Mouse (Mus musculus): ENCODE data around the gene Tbc1d25. TPM values are rescaled to one million over a fixed set of nuclear protein-coding genes. Genes with fewer than 3 reads are reported as not detected.
A peak's percentile ranks its signal among the peaks of the same experiment; 100 is the strongest.

Tbc1d25 gene
- polyA plus RNA-seq, 1 experiment from 2014 or later = 12.6 TPM

GRCm38 (mm10) chrX:8192126-8192639 lies 16.2 kb upstream of the Tbc1d25 start:
- 18% methylated on average over 13 of the region's 13 CpGs for WGBS
- Histone ChIP-seq H3K9me3 (ENCODE audit: low read length) (no peaks in the 10 kb centered on the region), H3K4me3 (ENCODE audit: low read length) (peak overlapping the region; percentile 61), H3K9ac (replicated peaks; ENCODE audit: low read length) (peak overlapping the region; percentile 74), H3K27me3 (ENCODE audit: insufficient read depth, low read length) (no peaks in the 10 kb centered on the region), H3K27ac (ENCODE audit: low read length) (0 out of 2 replicates have a peak overlapping the region, but pooled peaks have one; percentile 38), H3K4me2 (replicated peaks; ENCODE audit: low read depth, low read length) (peak overlapping the region; percentile 67), H3K4me1 (ENCODE audit: insufficient read depth, low read length) (no peaks in the 10 kb centered on the region), H3K36me3 (ENCODE audit: insufficient read depth, low read length) (no peaks in the 10 kb centered on the region)
- ATAC-seq (ENCODE audit: low FRiP score, low TSS enrichment) = peak; percentile 57; the same call in 1 of the 2 replicates

- Histone ChIP-seq H3K4me3 (ENCODE audit: low read length) (no peak overlapping the region), H3K27me3 (ENCODE audit: insufficient read depth, low read length) (no peaks in the 10 kb centered on the region), H3K36me3 (ENCODE audit: insufficient read depth, low read length) (no peaks in the 10 kb centered on the region), H3K9ac (replicated peaks; ENCODE audit: low read length) (no peak overlapping the region), H3K9me3 (ENCODE audit: low read length) (no peaks in the 10 kb centered on the region), H3K27ac (ENCODE audit: low read length) (no peak overlapping the region), H3K4me1 (ENCODE audit: insufficient read depth, low read length) (no peaks in the 10 kb centered on the region), H3K4me2 (replicated peaks; ENCODE audit: low read depth, low read length) (no peak overlapping the region)
- WGBS = 23% methylated on average over 7 of the region's 7 CpGs
- ATAC-seq (ENCODE audit: low FRiP score, low TSS enrichment) = no peak
These were observed 7.0 kb upstream of the Tbc1d25 start for GRCm38 (mm10) chrX:8182871-8183540.

DNA sequence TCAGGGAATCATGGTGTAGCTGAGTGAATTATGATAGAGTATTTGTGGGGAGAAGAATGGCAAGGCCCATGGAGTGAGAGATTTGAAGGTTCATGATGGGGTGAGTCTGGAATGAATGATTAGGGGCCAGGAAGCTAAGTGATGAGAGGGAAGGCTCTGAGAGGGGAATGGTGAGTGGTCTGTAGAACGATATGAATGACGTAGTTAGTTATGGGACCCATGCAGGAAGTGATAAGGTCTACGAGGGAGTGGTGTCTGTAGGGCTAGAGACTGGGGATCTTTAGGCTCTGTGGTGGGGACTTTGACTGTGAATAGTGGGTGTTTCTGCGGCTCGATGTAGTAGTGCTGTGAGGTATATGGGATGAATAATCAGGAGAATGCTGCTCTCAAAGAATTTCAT lies 3.7 kb upstream of the Tbc1d25 start:
- H3K27ac ChIP-seq (ENCODE audit: low read length) = no peak overlapping the region
- no peaks in the 10 kb centered on the region for H3K27me3 ChIP-seq (ENCODE audit: insufficient read depth, low read length)
- H3K9ac ChIP-seq (replicated peaks; ENCODE audit: low read length) = no peak overlapping the region
- WGBS = 87% methylated on average over 5 of the region's 5 CpGs
- no peaks in the 10 kb centered on the region for H3K9me3 ChIP-seq (ENCODE audit: low read length)
- peaks cover 4% of the 10 kb centered on the region; the same call in 1 of the 2 replicates for H3K4me1 ChIP-seq (ENCODE audit: insufficient read depth, low read length)
- ATAC-seq (ENCODE audit: low FRiP score, low TSS enrichment) = no peak
- no peaks in the 10 kb centered on the region for H3K36me3 ChIP-seq (ENCODE audit: insufficient read depth, low read length)
- H3K4me3 ChIP-seq (ENCODE audit: low read length) = no peak overlapping the region
- H3K4me2 ChIP-seq (replicated peaks; ENCODE audit: low read depth, low read length) = no peak overlapping the region

GRCm38 (mm10) chrX:8178871-8179270 lies 2.9 kb upstream of the Tbc1d25 start:
- no peak overlapping the region for H3K9ac ChIP-seq (replicated peaks; ENCODE audit: low read length)
- 97% methylated on average over 2 of the region's 2 CpGs for whole genome bisulfite sequencing
- H3K4me3 ChIP-seq (ENCODE audit: low read length) = no peak overlapping the region
- no peak for ATAC-seq (ENCODE audit: low FRiP score, low TSS enrichment)
- no peaks in the 10 kb centered on the region for H3K27me3 ChIP-seq (ENCODE audit: insufficient read depth, low read length)
- no peak overlapping the region for H3K27ac ChIP-seq (ENCODE audit: low read length)
- H3K4me2 ChIP-seq (replicated peaks; ENCODE audit: low read depth, low read length) = no peak overlapping the region
- peaks cover 5% of the 10 kb centered on the region; the same call in 1 of the 2 replicates for H3K4me1 ChIP-seq (ENCODE audit: insufficient read depth, low read length)
- H3K36me3 ChIP-seq (ENCODE audit: insufficient read depth, low read length) = no peaks in the 10 kb centered on the region
- H3K9me3 ChIP-seq (ENCODE audit: low read length) = no peaks in the 10 kb centered on the region

DNA sequence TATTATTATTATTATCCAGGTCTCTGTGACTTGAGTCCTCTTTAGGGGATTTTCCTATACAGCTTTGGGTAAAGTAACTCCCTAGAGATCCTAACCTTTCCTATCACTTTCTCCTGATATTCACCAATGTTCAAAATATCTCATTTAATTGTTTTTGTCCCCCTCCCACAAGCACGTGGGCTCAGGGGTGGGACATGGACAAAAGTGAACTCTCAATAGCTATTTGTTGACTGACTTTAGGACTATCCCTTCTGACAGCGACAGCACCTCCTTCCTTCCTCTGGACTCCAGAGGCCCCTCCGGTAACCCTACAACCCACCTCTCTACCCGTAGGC lies 845 bp downstream of the Tbc1d25 start:
- Histone ChIP-seq H3K4me3 (ENCODE audit: low read length) (peak overlapping the region; percentile 71), H3K36me3 (ENCODE audit: insufficient read depth, low read length) (no peaks in the 10 kb centered on the region), H3K27ac (ENCODE audit: low read length) (no peak overlapping the region), H3K9me3 (ENCODE audit: low read length) (no peaks in the 10 kb centered on the region), H3K9ac (replicated peaks; ENCODE audit: low read length) (peak overlapping the region; percentile 71), H3K27me3 (ENCODE audit: insufficient read depth, low read length) (no peaks in the 10 kb centered on the region), H3K4me2 (replicated peaks; ENCODE audit: low read depth, low read length) (peak overlapping the region; percentile 60), H3K4me1 (ENCODE audit: insufficient read depth, low read length) (peaks cover 5% of the 10 kb centered on the region; the same call in 1 of the 2 replicates)
- WGBS = 39% methylated on average over 4 of the region's 4 CpGs
- no peak for ATAC-seq (ENCODE audit: low FRiP score, low TSS enrichment)

GRCm38 (mm10) chrX:8167716-8168647 lies 8.0 kb downstream of the Tbc1d25 start:
- ATAC-seq (ENCODE audit: low FRiP score, low TSS enrichment) = no peak
- Histone ChIP-seq H3K9ac (replicated peaks; ENCODE audit: low read length) (no peak overlapping the region), H3K4me1 (ENCODE audit: insufficient read depth, low read length) (no peaks in the 10 kb centered on the region), H3K9me3 (ENCODE audit: low read length) (no peaks in the 10 kb centered on the region), H3K27me3 (ENCODE audit: insufficient read depth, low read length) (no peaks in the 10 kb centered on the region), H3K4me2 (replicated peaks; ENCODE audit: low read depth, low read length) (no peak overlapping the region), H3K27ac (ENCODE audit: low read length) (no peak overlapping the region), H3K36me3 (ENCODE audit: insufficient read depth, low read length) (0 out of 2 replicates have a peak, but pooled peaks cover 3% of the 10 kb centered on the region), H3K4me3 (ENCODE audit: low read length) (no peak overlapping the region)
- WGBS = 88% methylated on average over 10 of the region's 10 CpGs

- WGBS = 80% methylated on average over 4 of the region's 4 CpGs
- no peak overlapping the region for H3K4me2 ChIP-seq (replicated peaks; ENCODE audit: low read depth, low read length)
- no peaks in the 10 kb centered on the region for H3K9me3 ChIP-seq (ENCODE audit: low read length)
- no peak for ATAC-seq (ENCODE audit: low FRiP score, low TSS enrichment)
- no peaks in the 10 kb centered on the region for H3K27me3 ChIP-seq (ENCODE audit: insufficient read depth, low read length)
- no peak overlapping the region for H3K27ac ChIP-seq (ENCODE audit: low read length)
- H3K4me3 ChIP-seq (ENCODE audit: low read length) = no peak overlapping the region
- peaks cover 3% of the 10 kb centered on the region; the same call in 1 of the 2 replicates for H3K36me3 ChIP-seq (ENCODE audit: insufficient read depth, low read length)
- H3K9ac ChIP-seq (replicated peaks; ENCODE audit: low read length) = no peak overlapping the region
- H3K4me1 ChIP-seq (ENCODE audit: insufficient read depth, low read length) = no peaks in the 10 kb centered on the region
These were observed 11.5 kb downstream of the Tbc1d25 start for GRCm38 (mm10) chrX:8164471-8164870.

DNA sequence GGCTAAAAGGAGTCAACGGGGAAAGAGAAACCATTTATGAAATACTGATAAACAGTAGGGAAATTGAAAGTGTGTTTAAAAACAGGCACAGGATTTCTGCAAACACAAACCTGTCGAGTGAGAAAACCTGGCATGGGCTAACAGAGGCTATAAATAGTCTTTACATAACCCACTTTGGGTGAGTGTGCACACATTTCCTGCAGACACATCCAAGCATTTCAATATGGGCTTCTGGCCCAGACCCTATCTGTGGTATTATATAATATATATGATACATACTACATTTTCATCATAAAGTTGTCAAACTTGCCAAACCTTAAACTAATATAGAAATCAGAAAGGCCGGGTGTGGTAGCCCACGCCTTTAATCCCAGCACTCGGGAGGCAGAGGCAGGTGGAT lies 12.9 kb downstream of the Tbc1d25 start:
- H3K4me3 ChIP-seq (ENCODE audit: low read length) = no peak overlapping the region
- no peak overlapping the region for H3K9ac ChIP-seq (replicated peaks; ENCODE audit: low read length)
- H3K27me3 ChIP-seq (ENCODE audit: insufficient read depth, low read length) = no peaks in the 10 kb centered on the region
- no peak overlapping the region for H3K4me2 ChIP-seq (replicated peaks; ENCODE audit: low read depth, low read length)
- H3K9me3 ChIP-seq (ENCODE audit: low read length) = no peaks in the 10 kb centered on the region
- ATAC-seq (ENCODE audit: low FRiP score, low TSS enrichment) = no peak
- 86% methylated on average over 5 of the region's 5 CpGs for WGBS
- peaks cover 3% of the 10 kb centered on the region; the same call in 1 of the 2 replicates for H3K36me3 ChIP-seq (ENCODE audit: insufficient read depth, low read length)
- H3K27ac ChIP-seq (ENCODE audit: low read length) = no peak overlapping the region
- no peaks in the 10 kb centered on the region for H3K4me1 ChIP-seq (ENCODE audit: insufficient read depth, low read length)

DNA sequence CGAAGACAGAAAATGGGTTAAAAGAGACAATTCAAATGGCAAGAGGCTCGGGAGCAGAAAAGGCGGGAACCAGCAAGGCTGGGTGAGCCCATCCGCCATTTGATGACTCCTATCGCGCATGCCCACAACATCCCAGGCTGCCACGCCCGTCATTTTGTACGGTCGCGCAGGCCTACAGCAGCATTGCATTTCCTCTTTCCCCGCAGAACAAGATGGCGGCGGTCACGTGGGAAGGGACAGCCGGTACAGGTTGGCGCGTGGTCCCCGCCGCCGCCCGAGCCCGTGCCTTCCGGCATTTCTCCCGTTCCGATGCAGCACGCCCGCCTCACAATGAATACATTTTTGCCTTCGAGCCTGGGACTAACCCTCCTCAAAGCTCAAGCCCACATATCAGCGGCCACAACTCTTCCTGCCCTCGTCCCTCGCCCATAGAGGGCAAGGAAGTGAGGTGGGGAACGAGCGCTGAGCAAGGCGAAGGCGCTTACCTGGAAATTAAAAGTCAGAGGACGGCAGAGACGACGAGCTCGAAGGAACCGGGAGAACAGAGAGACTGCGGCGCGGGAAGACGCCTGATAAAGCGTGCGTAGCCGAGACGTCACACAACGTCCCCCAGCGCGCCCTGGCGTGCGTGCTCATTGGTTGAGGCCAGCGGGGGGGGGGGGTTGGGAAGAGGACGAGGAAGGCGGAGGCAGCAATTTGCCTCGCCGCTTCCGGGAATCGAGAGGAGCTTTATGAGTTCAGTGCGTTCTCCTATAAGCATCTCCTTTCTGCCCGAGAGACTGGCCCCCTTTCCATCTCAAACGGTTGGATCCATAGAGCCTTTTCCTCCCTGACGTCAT lies 30.6 kb downstream of the Tbc1d25 start, which contains the start of gene Rbm3:
Gene Rbm3 (minus strand): TSS at position 728 of the 839 bp plus-strand sequence.
- H3K4me2 ChIP-seq (replicated peaks; ENCODE audit: low read depth, low read length) = peak within 1 kb of the TSS; percentile 81
- 30% methylated on average over 59 of the region's 65 CpGs for WGBS
- H3K27ac ChIP-seq (ENCODE audit: low read length) = peak within 1 kb of the TSS; percentile 99
- peak within 1 kb of the TSS; percentile 74 for H3K4me3 ChIP-seq (ENCODE audit: low read length)
- no peaks in the 10 kb centered on the region for H3K27me3 ChIP-seq (ENCODE audit: insufficient read depth, low read length)
- H3K9me3 ChIP-seq (ENCODE audit: low read length) = no peaks in the 10 kb centered on the region
- peaks cover 17% of the 10 kb centered on the region for H3K36me3 ChIP-seq (ENCODE audit: insufficient read depth, low read length)
- 0 out of 2 replicates have a peak, but pooled peaks cover 7% of the 10 kb centered on the region for H3K4me1 ChIP-seq (ENCODE audit: insufficient read depth, low read length)
- peak; percentile 95 for ATAC-seq (ENCODE audit: low FRiP score, low TSS enrichment)
- peak within 1 kb of the TSS; percentile 84 for H3K9ac ChIP-seq (replicated peaks; ENCODE audit: low read length)

Measured in kidney, embryonic 16.5 days (tissue).